Mouse (Mus musculus) intestine, embryonic 14.5 days (tissue): ENCODE data around the gene Cdc7. TPM values are rescaled to one million over a fixed set of nuclear protein-coding genes. Genes with fewer than 3 reads are reported as not detected.

ENCODE experiments used
- ATAC-seq: fragments of 200-750 bp; cut with Nextera tagmentation; replicated peaks from 2 replicates; pipeline ENCODE4 v1.8.0; 2017; ENCODE audit warnings: low read depth, moderate number of reproducible peaks, moderate TSS enrichment, moderate library complexity; ENCODE audit not compliant: low FRiP score, low TSS enrichment
- DNase-seq: peaks from one replicate; pipeline ENCODE4 v3.0.0-alpha.2; 2018; ENCODE audit warnings: low spot score
- H3K27ac ChIP-seq: fragments of 300-500 bp; sonication (generic); 2 replicates; pipeline ENCODE4 v1.5.1; 2014; ENCODE audit warnings: low read depth, mild to moderate bottlenecking, control low read depth
- H3K27me3 ChIP-seq: fragments of 300-500 bp; sonication (generic); replicated peaks from 2 replicates; pipeline ENCODE4 v1.6.1; 2014; ENCODE audit warnings: low read length, control low read depth; ENCODE audit not compliant: control insufficient read depth, insufficient read depth
- H3K36me3 ChIP-seq: fragments of 300-500 bp; sonication (generic); 2 replicates; pipeline ENCODE4 v1.6.1; 2014; ENCODE audit warnings: low read length, control low read depth; ENCODE audit not compliant: control insufficient read depth, insufficient read depth
- H3K4me1 ChIP-seq: fragments of 300-500 bp; sonication (generic); replicated peaks from 2 replicates; pipeline ENCODE4 v1.6.1; 2014; ENCODE audit warnings: low read length, control low read depth, mixed read lengths; ENCODE audit not compliant: control insufficient read depth, insufficient read depth
- H3K4me2 ChIP-seq: fragments of 300-500 bp; sonication (generic); 2 replicates; pipeline ENCODE4 v1.6.1; 2014; ENCODE audit warnings: low read length
- H3K4me3 ChIP-seq: fragments of 300-500 bp; sonication (generic); 2 replicates; pipeline ENCODE4 v1.5.1; 2014; ENCODE audit warnings: low read depth, low read length, control low read depth, mixed read lengths
- H3K9ac ChIP-seq: fragments of 300-500 bp; sonication (generic); 2 replicates; pipeline ENCODE4 v1.6.1; 2014; ENCODE audit warnings: mild to moderate bottlenecking, low read length
- H3K9me3 ChIP-seq: fragments of 300-500 bp; sonication (generic); 2 replicates; pipeline ENCODE4 v1.6.1; 2016; ENCODE audit warnings: low read length, control low read depth; ENCODE audit not compliant: control insufficient read depth
- WGBS: fragments of 180-500 bp; shearing (Covaris S2); extraction: QIAGEN DNeasy Blood & Tissue Kit; methylation state at CpG from one replicate; pipeline ENCODE4 v1.1.7; 2014; 5-methylcytosine and 5-hydroxymethylcytosine counted together
- polyA plus RNA-seq: library from polyadenylated mRNA; unstranded; fragments of >200 nt; fragmentation: Nextera tagmentation; extraction: Ambion mirVana; gene quantifications from 2 replicates; pipeline ENCODE4 v1.2.1, GENCODE M21; 2014

Cdc7 gene
- polyA plus RNA-seq, 1 experiment from 2014 or later = 49.8 TPM

- no peak overlapping the region for H3K4me2 ChIP-seq
- no peaks in the 10 kb centered on the region for H3K27me3 ChIP-seq
- no peak for ATAC-seq
- no peaks in the 10 kb centered on the region for H3K9me3 ChIP-seq
- no peak for DNase-seq
- peaks cover 45% of the 10 kb centered on the region for H3K4me1 ChIP-seq
- no peaks in the 10 kb centered on the region for H3K36me3 ChIP-seq
- 0 out of 2 replicates have a peak overlapping the region, but pooled peaks have one; percentile 7 for H3K9ac ChIP-seq
- WGBS = 45% methylated on average over 2 of the region's 2 CpGs
- no peak overlapping the region for H3K4me3 ChIP-seq
- peak overlapping the region; percentile 57 for H3K27ac ChIP-seq
Observed at GRCm38 (mm10) chr5:107015046-107015421, 50.9 kb downstream of the Cdc7 start.

- Histone ChIP-seq H3K27ac (peak overlapping the region; percentile 57), H3K9ac (no peak overlapping the region), H3K4me3 (no peak overlapping the region), H3K4me2 (no peak overlapping the region), H3K27me3 (no peaks in the 10 kb centered on the region), H3K4me1 (peaks cover 50% of the 10 kb centered on the region), H3K36me3 (no peaks in the 10 kb centered on the region), H3K9me3 (no peaks in the 10 kb centered on the region)
- ATAC-seq (peak; percentile 54), DNase-seq (no peak)
- 7% methylated on average over 10 of the region's 10 CpGs for WGBS
Observed at GRCm38 (mm10) chr5:107015422-107016081, 51.4 kb downstream of the Cdc7 start.

- no peak overlapping the region for H3K4me2 ChIP-seq
- H3K9me3 ChIP-seq = no peaks in the 10 kb centered on the region
- H3K36me3 ChIP-seq = no peaks in the 10 kb centered on the region
- no peak overlapping the region for H3K4me3 ChIP-seq
- no peak overlapping the region for H3K9ac ChIP-seq
- no peaks in the 10 kb centered on the region for H3K27me3 ChIP-seq
- WGBS = 74% methylated on average over 4 of the region's 4 CpGs
- DNase-seq (peak; percentile 33), ATAC-seq (no peak)
- no peak overlapping the region for H3K27ac ChIP-seq
- peaks cover 52% of the 10 kb centered on the region for H3K4me1 ChIP-seq
Observed at GRCm38 (mm10) chr5:107016538-107016937, 52.4 kb downstream of the Cdc7 start.

GRCm38 (mm10) chr5:107017544-107017943 lies 53.4 kb downstream of the Cdc7 start:
- no peaks in the 10 kb centered on the region for H3K36me3 ChIP-seq
- no peaks in the 10 kb centered on the region for H3K9me3 ChIP-seq
- H3K4me1 ChIP-seq = peaks cover 42% of the 10 kb centered on the region
- 77% methylated on average over 2 of the region's 2 CpGs for WGBS
- no peak overlapping the region for H3K4me3 ChIP-seq
- H3K9ac ChIP-seq = no peak overlapping the region
- H3K27me3 ChIP-seq = no peaks in the 10 kb centered on the region
- no peak overlapping the region for H3K27ac ChIP-seq
- no peak overlapping the region for H3K4me2 ChIP-seq
- DNase-seq (peak; percentile 44), ATAC-seq (no peak)

GRCm38 (mm10) chr5:107019057-107019456 lies 54.9 kb downstream of the Cdc7 start:
- WGBS = 75% methylated on average over 5 of the region's 5 CpGs
- H3K27ac ChIP-seq = no peak overlapping the region
- DNase-seq (peak; percentile 47), ATAC-seq (no peak)
- H3K4me2 ChIP-seq = no peak overlapping the region
- H3K9me3 ChIP-seq = no peaks in the 10 kb centered on the region
- peaks cover 36% of the 10 kb centered on the region for H3K4me1 ChIP-seq
- H3K27me3 ChIP-seq = no peaks in the 10 kb centered on the region
- no peak overlapping the region for H3K4me3 ChIP-seq
- H3K36me3 ChIP-seq = no peaks in the 10 kb centered on the region
- no peak overlapping the region for H3K9ac ChIP-seq

GRCm38 (mm10) chr5:107019904-107020303 lies 55.8 kb downstream of the Cdc7 start:
- ATAC-seq (no peak), DNase-seq (peak; percentile 50)
- Histone ChIP-seq H3K27ac (0 out of 2 replicates have a peak overlapping the region, but pooled peaks have one; percentile 16), H3K4me1 (peaks cover 36% of the 10 kb centered on the region), H3K4me2 (no peak overlapping the region), H3K9me3 (no peaks in the 10 kb centered on the region), H3K27me3 (no peaks in the 10 kb centered on the region), H3K4me3 (no peak overlapping the region), H3K9ac (no peak overlapping the region), H3K36me3 (no peaks in the 10 kb centered on the region)
- 49% methylated on average over 6 of the region's 6 CpGs for WGBS

- Histone ChIP-seq H3K4me2 (no peak overlapping the region), H3K4me3 (no peak overlapping the region), H3K36me3 (no peaks in the 10 kb centered on the region), H3K9me3 (no peaks in the 10 kb centered on the region), H3K27me3 (no peaks in the 10 kb centered on the region), H3K9ac (no peak overlapping the region), H3K27ac (0 out of 2 replicates have a peak overlapping the region, but pooled peaks have one; percentile 16), H3K4me1 (peaks cover 36% of the 10 kb centered on the region)
- ATAC-seq = no peak
- peak; percentile 50 for DNase-seq
- 45% methylated on average over 7 of the region's 7 CpGs for WGBS
Observed at GRCm38 (mm10) chr5:107020366-107020765, 56.2 kb downstream of the Cdc7 start.

- no peak overlapping the region for H3K27ac ChIP-seq
- H3K4me2 ChIP-seq = no peak overlapping the region
- H3K27me3 ChIP-seq = no peaks in the 10 kb centered on the region
- H3K4me3 ChIP-seq = no peak overlapping the region
- DNase-seq = peak; percentile 61
- H3K9me3 ChIP-seq = no peaks in the 10 kb centered on the region
- peak; percentile 69; the same call in 1 of the 2 replicates for ATAC-seq
- peaks cover 32% of the 10 kb centered on the region for H3K4me1 ChIP-seq
- no peak overlapping the region for H3K9ac ChIP-seq
- no peaks in the 10 kb centered on the region for H3K36me3 ChIP-seq
- 80% methylated on average over 14 of the region's 14 CpGs for WGBS
Observed at GRCm38 (mm10) chr5:107021291-107022063, 57.4 kb downstream of the Cdc7 start.
